Mouse (Mus musculus): ENCODE data around the gene Tex2.
A peak's percentile ranks its signal among the peaks of the same experiment; 100 is the strongest.

GRCm38 (mm10) chr11:106487733-106488115 lies 125.5 kb downstream of the Tex2 start, which contains the start of gene Ern1:
- no peak for TF ChIP-seq CTCF (conservative IDR thresholded peaks at IDR 0.05 in 1 of 2, IDR thresholded peaks at IDR 0.05 in 1 of 2; ENCODE audit: low read depth in 2 of 2, low read length in 2 of 2)
- no peak for TF ChIP-seq ZNF384 (IDR thresholded peaks at IDR 0.05; ENCODE audit: low read depth, low read length)
- TF ChIP-seq HCFC1 (IDR thresholded peaks at IDR 0.05; ENCODE audit: low read depth, low read length) = peak; percentile 37
- peak; percentile 98 for TF ChIP-seq POLR2A (IDR thresholded peaks at IDR 0.05; ENCODE audit: low read depth, low read length)
- TF ChIP-seq POLR2AphosphoS2 (IDR thresholded peaks at IDR 0.05; ENCODE audit: low read depth, low read length) = peak; percentile 92; the same call in 1 of the 2 replicates
- no peak for TF ChIP-seq MYC (IDR thresholded peaks at IDR 0.05; ENCODE audit: low read depth, low read length)
- TF ChIP-seq ETS1 (conservative IDR thresholded peaks at IDR 0.05; ENCODE audit: low read depth, low read length) = no peak
- no peak for TF ChIP-seq JUN (IDR thresholded peaks at IDR 0.05; ENCODE audit: insufficient read depth, low read depth, low read length)
- TF ChIP-seq GABPA (IDR thresholded peaks at IDR 0.05; ENCODE audit: insufficient replicate concordance, low read depth, low read length) = no peak
- peak; percentile 45; the same call in 1 of the 2 replicates for TF ChIP-seq MEF2A (IDR thresholded peaks at IDR 0.05; ENCODE audit: borderline replicate concordance, low read depth, low read length)
- TF ChIP-seq PAX5 (IDR thresholded peaks at IDR 0.05; ENCODE audit: low read length) = no peak
- TF ChIP-seq BHLHE40 (IDR thresholded peaks at IDR 0.05; ENCODE audit: low read depth, low read length) = no peak
- TF ChIP-seq CHD2 (IDR thresholded peaks at IDR 0.05; ENCODE audit: low read length) = no peak
- TF ChIP-seq TBP (conservative IDR thresholded peaks at IDR 0.05; ENCODE audit: low read depth, low read length) = peak; percentile 86

Measured in CH12.LX (cell line).